Mouse (Mus musculus) embryonic fibroblast, embryonic 13.5 days (primary cell): ENCODE data around the gene Eef2. TPM values are rescaled to one million over a fixed set of nuclear protein-coding genes. Genes with fewer than 3 reads are reported as not detected.
A peak's percentile ranks its signal among the peaks of the same experiment; 100 is the strongest.

ENCODE experiments used
- H3K27ac ChIP-seq: 2 replicates; pipeline ENCODE4 v1.5.1; 2012; ENCODE audit warnings: low read length, control low read depth, inconsistent platforms; ENCODE audit not compliant: insufficient read depth
- H3K4me1 ChIP-seq: 2 replicates; pipeline ENCODE4 v1.6.1; 2011; ENCODE audit warnings: low read length; ENCODE audit not compliant: control insufficient read depth, insufficient read depth
- H3K4me3 ChIP-seq: 2 replicates; pipeline ENCODE4 v1.5.1; 2011; ENCODE audit warnings: mild to moderate bottlenecking, control low read depth, low read length; ENCODE audit not compliant: insufficient read depth
- CTCF ChIP-seq: IDR thresholded peaks from 2 replicates; pipeline ENCODE4 v1.5.1; 2011; ENCODE audit warnings: mild to moderate bottlenecking, control low read depth, low read length, moderate library complexity, borderline replicate concordance; ENCODE audit not compliant: insufficient read depth
- POLR2A ChIP-seq: IDR thresholded peaks from 2 replicates; pipeline ENCODE4 v1.6.1; 2011; ENCODE audit warnings: low read depth, mild to moderate bottlenecking, control low read depth, low read length, moderate library complexity
- polyA plus RNA-seq: library from polyadenylated mRNA; stranded (reverse); fragments of >200 nt; gene quantifications from 2 replicates; pipeline ENCODE4 v1.2.4, GENCODE M21; 2011; ENCODE audit warnings: low read depth; ENCODE audit not compliant: missing spikeins, insufficient read length

The Eef2 gene
- polyA plus RNA-seq, 1 experiment: 1,643 TPM

DNA sequence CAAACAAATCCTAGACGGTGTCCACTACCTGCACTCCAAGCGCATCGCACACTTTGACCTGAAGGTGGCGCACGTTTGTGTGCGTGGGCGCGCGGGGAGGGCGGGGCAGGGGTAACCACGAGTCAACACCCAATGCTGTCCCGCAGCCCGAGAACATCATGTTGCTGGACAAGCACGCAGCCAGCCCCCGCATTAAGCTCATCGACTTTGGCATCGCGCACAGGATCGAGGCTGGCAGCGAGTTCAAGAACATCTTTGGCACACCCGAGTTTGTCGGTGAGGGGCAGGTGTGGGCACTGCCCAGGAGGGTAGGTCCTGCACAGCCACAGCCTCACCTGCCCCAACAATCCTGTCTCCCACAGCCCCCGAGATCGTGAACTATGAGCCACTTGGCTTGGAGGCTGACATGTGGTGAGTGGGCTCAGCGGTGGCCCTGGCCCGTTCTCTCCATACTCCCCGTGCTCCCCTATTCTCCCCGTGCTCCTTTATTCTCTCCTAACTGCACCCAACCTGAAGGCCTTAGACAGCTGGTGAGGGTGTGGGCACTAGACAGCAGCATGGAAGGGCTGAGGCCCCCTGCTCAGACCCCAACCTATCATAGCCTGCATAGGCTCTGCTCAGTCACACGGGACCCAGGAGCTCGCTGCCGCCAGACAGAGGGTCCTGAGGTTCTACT, 13.9 kb downstream of the Eef2 start:
- Histone ChIP-seq H3K4me3 (no peak overlapping the region), H3K4me1 (peaks cover under 1% of the 10 kb centered on the region; the same call in 1 of the 2 replicates), H3K27ac (no peak overlapping the region)
- no peak for TF ChIP-seq POLR2A
- peak; percentile 67; the same call in 1 of the 2 replicates for TF ChIP-seq CTCF

DNA sequence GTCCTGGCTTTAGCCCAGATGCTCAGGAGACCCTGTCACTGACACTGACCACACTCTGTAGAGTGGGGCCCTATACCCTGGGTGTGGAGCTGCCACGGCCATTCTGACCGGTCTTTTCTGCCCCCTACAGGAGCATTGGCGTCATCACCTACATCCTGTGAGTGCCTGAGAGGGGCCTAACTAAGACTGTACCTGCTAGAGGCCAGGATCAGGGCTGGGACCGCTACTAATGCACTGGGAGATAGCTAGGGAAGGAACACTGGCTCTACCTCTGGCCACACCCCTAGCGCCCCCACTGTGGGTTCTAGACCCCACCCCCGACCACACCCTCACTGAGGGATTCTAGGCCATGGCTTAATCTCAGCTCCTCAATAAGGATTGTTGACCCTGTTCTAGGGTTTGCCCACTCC, 14.5 kb downstream of the Eef2 start:
- Histone ChIP-seq H3K4me3 (no peak overlapping the region), H3K4me1 (no peaks in the 10 kb centered on the region), H3K27ac (no peak overlapping the region)
- TF ChIP-seq POLR2A (no peak), CTCF (no peak)

DNA sequence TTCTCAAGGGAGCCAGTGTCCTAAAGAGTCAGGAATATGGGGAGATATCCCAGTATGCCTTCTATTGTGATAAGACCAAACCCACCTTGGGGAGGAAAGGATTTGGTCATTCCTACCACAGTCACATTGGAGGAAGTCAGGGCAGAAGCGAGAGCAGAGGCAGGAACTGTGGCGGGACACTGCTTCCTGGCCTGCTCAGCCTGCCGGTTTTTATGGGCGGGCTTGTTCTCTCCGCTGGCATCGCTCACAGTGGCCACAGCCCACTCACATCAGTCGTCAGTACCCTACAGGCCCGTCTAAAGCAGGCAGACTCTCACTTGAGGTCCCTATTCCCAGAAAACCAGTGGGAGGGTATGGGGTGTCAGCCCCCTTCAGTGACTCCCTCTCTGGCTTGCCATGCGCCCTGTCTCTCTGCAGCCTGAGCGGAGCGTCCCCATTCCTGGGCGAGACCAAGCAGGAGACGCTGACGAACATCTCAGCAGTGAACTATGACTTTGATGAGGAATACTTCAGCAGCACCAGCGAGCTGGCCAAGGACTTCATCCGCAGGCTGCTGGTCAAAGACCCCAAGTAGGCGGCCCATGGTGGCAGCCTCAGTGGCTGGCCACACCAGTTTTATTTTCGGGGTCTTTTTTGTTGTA, 15.0 kb downstream of the Eef2 start:
- H3K27ac ChIP-seq: no peak overlapping the region
- no peak for TF ChIP-seq CTCF
- peak; percentile 31; the same call in 1 of the 2 replicates for TF ChIP-seq POLR2A

DNA sequence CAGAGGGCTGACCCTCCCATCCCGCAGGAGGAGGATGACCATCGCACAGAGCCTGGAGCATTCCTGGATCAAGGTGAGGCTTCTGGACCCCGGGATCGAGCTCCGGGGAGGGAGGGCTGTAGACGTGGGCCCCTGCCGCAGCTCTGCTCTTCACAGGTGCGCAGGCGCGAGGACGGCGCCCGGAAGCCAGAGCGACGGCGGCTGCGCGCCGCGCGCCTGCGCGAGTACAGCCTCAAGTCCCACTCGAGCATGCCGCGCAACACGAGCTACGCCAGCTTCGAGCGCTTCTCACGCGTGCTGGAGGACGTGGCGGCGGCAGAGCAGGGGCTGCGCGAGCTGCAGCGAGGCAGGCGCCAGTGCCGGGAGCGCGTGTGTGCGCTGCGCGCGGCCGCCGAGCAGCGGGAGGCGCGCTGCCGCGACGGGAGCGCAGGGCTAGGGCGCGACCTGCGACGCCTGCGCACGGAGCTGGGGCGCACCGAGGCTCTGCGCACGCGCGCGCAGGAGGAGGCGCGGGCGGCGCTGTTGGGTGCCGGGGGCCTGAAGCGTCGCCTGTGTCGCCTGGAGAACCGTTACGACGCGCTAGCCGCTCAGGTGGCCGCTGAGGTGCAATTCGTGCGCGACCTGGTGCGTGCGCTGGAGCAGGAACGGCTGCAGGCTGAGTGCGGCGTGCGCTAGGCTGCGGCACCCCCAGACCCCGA, 16.0 kb downstream of the Eef2 start:
- Histone ChIP-seq H3K4me3 (peak overlapping the region; percentile 23), H3K4me1 (no peaks in the 10 kb centered on the region), H3K27ac (peak overlapping the region; percentile 48; the same call in 1 of the 2 replicates)
- no peak for TF ChIP-seq CTCF
- TF ChIP-seq POLR2A: peak; percentile 75

More for the DNA sequence above, 15.0 kb downstream of the Eef2 start:
- no peaks in the 10 kb centered on the region for H3K4me1 ChIP-seq
- no peak overlapping the region for H3K4me3 ChIP-seq

DNA sequence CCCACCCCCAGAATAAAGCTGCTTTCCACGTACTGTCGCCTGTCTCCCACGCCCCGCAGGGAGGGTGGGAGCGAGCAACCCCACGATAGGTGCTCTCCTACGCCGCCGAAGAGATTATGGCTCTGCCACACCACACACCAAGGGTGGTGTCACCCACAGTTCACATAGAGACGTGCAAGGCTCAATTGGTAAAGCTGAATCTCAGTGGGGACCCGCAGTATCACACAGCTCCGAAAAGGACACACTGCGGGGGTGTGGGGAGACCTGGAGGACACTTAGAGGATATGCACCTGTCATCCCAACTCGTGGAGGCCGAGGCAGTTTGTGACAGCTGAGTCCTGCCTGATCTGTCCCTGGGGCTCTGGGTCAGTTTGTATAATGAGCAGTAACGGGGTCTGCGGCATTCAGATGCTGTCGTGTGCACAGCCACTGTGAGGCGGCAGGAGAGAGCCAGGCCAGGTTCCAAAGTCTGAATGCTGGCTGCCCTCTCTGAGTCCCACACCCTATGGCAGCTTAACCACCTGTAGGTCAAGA, 16.6 kb downstream of the Eef2 start:
- TF ChIP-seq POLR2A (no peak; the same call in 1 of the 2 replicates), CTCF (no peak)
- Histone ChIP-seq H3K27ac (no peak overlapping the region), H3K4me1 (no peaks in the 10 kb centered on the region), H3K4me3 (peak overlapping the region; percentile 10)

DNA sequence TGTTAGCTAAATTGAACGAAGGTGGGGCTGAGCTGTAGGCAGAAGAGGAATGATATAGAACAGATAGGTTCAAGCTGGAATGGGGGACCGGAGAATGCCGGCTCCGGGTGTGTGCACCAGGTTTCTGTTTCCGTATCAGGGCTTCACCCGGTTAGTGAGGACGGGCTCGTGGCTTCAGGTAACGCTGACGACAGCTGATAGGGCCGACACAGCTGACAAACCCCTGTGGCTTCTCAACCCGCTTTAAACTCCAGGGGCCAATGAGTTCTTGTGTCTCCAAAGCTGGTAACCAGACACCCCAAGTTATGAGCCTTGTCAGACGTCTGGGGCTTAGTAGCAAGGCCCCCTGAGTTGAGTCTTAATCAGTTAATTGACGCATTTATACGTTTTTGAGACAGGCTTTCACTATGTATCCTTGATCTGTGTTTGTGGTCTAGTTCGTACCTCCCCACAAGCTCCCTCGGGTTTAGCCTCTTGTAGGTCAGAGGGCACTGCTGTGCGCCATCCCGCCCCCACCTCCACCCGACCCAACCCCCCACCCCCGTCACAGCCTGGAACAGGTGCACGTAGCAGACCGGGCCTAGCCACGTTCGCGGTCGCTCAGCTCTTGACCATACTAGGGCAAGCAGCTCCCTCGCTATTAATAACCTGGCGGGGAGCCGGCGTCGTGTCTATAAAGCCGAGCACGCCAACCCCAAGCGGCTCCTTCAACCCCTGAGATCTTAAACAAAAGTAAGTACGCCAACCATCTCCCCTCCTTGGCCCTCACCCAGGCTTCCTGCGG, 17.8 kb downstream of the Eef2 start:
- Histone ChIP-seq H3K4me1 (no peaks in the 10 kb centered on the region), H3K27ac (no peak overlapping the region), H3K4me3 (no peak overlapping the region)
- TF ChIP-seq POLR2A (no peak), CTCF (no peak)

DNA sequence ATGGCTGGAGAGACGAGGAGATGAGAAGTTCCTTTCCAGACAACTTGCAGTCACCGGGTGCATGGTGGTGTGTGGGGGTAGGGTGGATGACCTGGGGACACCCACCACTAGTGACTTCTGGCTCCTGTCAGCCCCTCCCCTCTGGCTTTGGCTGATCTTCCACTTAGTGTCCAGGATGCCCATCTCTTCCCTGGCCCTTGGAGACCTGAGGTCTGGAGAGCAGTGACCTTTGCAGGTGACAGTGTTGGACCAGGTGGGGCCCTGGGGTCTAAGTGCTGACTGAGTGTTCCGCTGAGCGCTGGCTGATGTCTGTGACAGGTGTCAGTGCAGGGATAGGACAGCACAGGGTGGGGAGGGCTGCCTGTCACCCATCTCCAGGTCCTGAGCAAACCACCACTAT, 18.9 kb downstream of the Eef2 start:
- TF ChIP-seq CTCF (no peak), POLR2A (no peak)
- no peak overlapping the region for H3K4me3 ChIP-seq

DNA sequence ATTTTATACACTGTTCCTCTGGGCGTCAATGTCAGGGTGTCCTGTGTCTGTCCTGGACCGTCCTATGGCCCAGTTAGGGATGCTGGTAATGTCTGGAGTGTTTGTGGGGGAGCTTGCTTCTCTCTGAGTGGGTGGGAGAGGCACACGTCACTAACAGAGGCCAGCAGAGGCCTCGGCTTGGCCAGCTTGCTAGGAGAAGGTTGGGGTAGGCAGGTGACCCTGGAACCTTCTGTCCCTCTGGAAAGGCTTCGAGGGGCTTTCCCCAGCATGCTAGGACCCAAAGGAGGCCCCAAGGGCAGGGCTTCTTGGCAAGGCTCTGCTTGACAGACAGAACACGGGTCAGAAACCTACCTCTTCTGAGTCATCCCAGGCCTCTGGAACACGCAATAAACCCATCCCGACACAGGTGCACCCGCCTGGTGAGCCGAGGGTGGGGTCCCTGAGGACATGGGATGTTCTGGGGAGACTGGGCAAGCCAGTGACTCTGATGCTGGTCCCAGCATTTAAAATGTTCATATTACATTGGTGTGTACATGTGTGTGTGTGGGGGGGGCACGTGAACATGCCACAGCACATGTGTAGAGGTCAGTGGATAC, 20.1 kb downstream of the Eef2 start:
- no peaks in the 10 kb centered on the region for H3K4me1 ChIP-seq
- no peak overlapping the region for H3K27ac ChIP-seq
- H3K4me3 ChIP-seq: no peak overlapping the region
- TF ChIP-seq POLR2A: no peak
- no peak for TF ChIP-seq CTCF

More for the DNA sequence above, 18.9 kb downstream of the Eef2 start:
- Histone ChIP-seq H3K4me1 (no peaks in the 10 kb centered on the region), H3K27ac (no peak overlapping the region)

DNA sequence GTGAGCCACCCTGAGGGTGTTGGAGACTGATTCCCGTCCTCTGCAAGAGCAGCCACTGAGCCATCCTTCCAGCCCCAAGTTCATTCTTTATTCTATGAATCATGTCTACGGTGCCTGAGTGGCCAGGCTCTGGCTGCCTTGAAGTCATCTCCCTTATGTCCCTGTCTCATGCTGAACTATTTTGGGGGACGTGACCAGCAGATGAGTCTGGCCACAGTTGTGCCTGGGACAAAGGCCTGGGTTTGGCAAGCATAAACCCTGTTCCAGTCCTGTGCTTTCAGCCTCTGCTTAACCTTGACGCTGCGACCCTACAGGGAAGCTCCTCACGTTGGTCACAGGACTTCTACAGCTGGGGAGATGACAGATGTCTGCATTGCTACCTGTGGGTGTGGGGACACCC, 20.9 kb downstream of the Eef2 start:
- no peak for TF ChIP-seq CTCF
- no peak for TF ChIP-seq POLR2A
- no peak overlapping the region for H3K4me3 ChIP-seq
- no peak overlapping the region for H3K27ac ChIP-seq
- no peaks in the 10 kb centered on the region for H3K4me1 ChIP-seq
